Mouse (Mus musculus) G1E (cell line): ENCODE results near the gene Evi5l. TPM values are rescaled to one million over a fixed set of nuclear protein-coding genes. Genes with fewer than 3 reads are reported as not detected.

Source experiments
- ATAC-seq: 2 replicates; pipeline ENCODE4 v1.8.0; 2016; ENCODE audit warnings: mild to moderate bottlenecking; ENCODE audit not compliant: insufficient number of reproducible peaks, poor library complexity, low FRiP score, severe bottlenecking; ENCODE audit errors: extremely low read depth
- DNase-seq: peaks from one replicate; pipeline ENCODE4 v3.0.0; 2012; ENCODE audit warnings: low spot score
- H3K27me3 ChIP-seq: 2 replicates; pipeline ENCODE4 v1.6.1; 2012; ENCODE audit warnings: mild to moderate bottlenecking, low read length, inconsistent platforms; ENCODE audit not compliant: insufficient read depth
- H3K36me3 ChIP-seq: replicated peaks from 2 replicates; pipeline ENCODE3; 2012; ENCODE audit warnings: mild to moderate bottlenecking, inconsistent platforms
- H3K4me1 ChIP-seq: 2 replicates; pipeline ENCODE4 v1.6.1; 2012; ENCODE audit warnings: low read depth, low read length, inconsistent platforms, mixed read lengths; ENCODE audit not compliant: insufficient read depth
- H3K4me3 ChIP-seq: 2 replicates; pipeline ENCODE4 v1.5.1; 2012; ENCODE audit warnings: low read depth, mild to moderate bottlenecking, inconsistent platforms, low read length, moderate library complexity, mixed read lengths
- H3K9me3 ChIP-seq: replicated peaks from 2 replicates; pipeline ENCODE4 v1.6.1; 2012; ENCODE audit warnings: inconsistent platforms
- CTCF ChIP-seq: IDR thresholded peaks from 2 replicates; pipeline ENCODE4 v1.5.1; 2012; ENCODE audit warnings: low read depth, low read length, inconsistent platforms, mixed read lengths
- GATA1 ChIP-seq: IDR thresholded peaks from 2 replicates; pipeline ENCODE4 v1.6.1; 2012; ENCODE audit warnings: borderline replicate concordance, low read length, inconsistent platforms, mixed read lengths
- GATA2 ChIP-seq: IDR thresholded peaks from 2 replicates; pipeline ENCODE4 v1.6.1; 2012; ENCODE audit warnings: low read depth, low read length, inconsistent platforms, borderline replicate concordance
- POLR2AphosphoS5 ChIP-seq: IDR thresholded peaks from 2 replicates; pipeline ENCODE4 v1.6.1; 2012; ENCODE audit warnings: low read depth, low read length, inconsistent platforms; ENCODE audit not compliant: insufficient replicate concordance
- TAL1 ChIP-seq: conservative IDR thresholded peaks from 2 replicates; pipeline ENCODE4 v1.6.1; 2012; ENCODE audit warnings: low read depth, low read length, inconsistent platforms, mixed read lengths
- polyA plus RNA-seq: library from polyadenylated mRNA; stranded (reverse); fragments of >175 nt; gene quantifications from 2 replicates; pipeline ENCODE4 v1.2.3, GENCODE M21; 2012
- total RNA-seq, 2 experiments: library from RNA; stranded (forward) in 1 of 2; stranded (reverse) in 1 of 2; fragments of 200-1000 nt in 1 of 2; fragments of >200 nt in 1 of 2; fragmentation: Nextera tagmentation in 1 of 2; gene quantifications; 2 replicates each; pipeline ENCODE4 v1.2.3; 2014 to 2017

Evi5l gene
- total and polyA plus RNA-seq, 3 experiments: 8.5 to 12.7 (median 9.7) TPM

DNA sequence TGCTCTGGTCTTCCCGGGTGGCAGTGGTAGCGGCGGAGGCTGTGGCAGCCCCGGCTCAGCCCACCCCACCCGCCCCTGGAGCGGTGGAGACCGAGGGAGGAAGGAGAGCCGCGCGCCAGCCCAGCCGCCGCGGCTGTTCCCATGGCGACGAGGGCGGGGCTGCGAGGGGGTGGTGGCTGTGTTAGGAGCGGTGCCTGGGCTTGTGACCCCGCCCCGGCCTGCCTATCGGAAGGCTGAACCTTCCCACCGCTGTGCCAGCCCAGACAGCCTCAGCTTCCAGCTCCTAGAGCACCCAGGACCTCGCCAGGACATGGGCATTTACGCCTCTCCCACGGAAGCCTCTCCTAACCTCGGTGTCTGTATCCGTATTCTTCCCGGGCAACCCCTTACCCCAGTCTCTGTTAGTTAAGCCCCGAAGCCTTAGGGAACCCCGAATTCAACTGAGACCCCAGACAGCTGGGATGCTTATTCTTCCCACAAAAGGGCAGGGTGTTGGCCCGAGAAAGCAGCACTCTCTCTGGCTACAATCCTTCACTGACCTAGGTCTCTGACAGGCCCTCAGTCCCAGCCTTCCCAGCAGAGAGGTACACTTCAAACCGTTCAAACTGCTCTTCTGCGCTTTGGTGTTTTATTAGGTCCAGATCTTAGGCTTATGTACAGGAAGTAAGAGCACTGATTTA, 92.9 kb downstream of the Evi5l start, which contains the start of gene Ctxn1:
Ctxn1 (minus strand) TSS at position 150 of the 680 bp plus-strand sequence.
- no peaks in the 10 kb centered on the region for H3K27me3 ChIP-seq
- H3K4me3 ChIP-seq: peak within 1 kb of the TSS; percentile 73
- TF ChIP-seq CTCF: no peak
- no peak for TF ChIP-seq GATA2
- TF ChIP-seq TAL1: no peak
- TF ChIP-seq GATA1: no peak
- no peak for TF ChIP-seq POLR2AphosphoS5
- H3K9me3 ChIP-seq: no peaks in the 10 kb centered on the region
- peaks cover 93% of the 10 kb centered on the region for H3K36me3 ChIP-seq
- H3K4me1 ChIP-seq: peaks cover 34% of the 10 kb centered on the region
- ATAC-seq: peak; percentile 93
- peak; percentile 87 for DNase-seq

DNA sequence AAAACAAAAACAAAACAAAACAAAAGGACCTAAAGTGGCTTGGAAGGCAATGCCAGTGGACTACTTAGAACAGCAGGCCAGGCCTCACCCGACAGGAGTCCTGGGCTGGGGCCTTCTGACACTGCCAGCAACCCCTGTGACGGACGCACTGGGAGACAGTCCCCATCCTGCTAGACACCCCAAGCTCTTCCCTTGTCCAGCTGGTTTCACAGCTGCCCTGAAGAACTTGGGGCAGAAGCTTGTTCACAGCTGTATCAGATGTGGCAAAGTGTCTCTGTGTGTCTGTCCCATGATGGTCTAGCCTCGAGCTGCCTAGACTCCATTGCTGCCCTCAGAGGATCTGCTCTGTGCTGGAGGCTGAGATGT, 93.4 kb downstream of the Evi5l start:
- Histone ChIP-seq H3K36me3 (peaks cover 93% of the 10 kb centered on the region), H3K4me3 (no peak overlapping the region; the same call in 1 of the 2 replicates), H3K9me3 (no peaks in the 10 kb centered on the region), H3K4me1 (peaks cover 32% of the 10 kb centered on the region), H3K27me3 (no peaks in the 10 kb centered on the region)
- ATAC-seq (no peak), DNase-seq (no peak)
- TF ChIP-seq CTCF (no peak), POLR2AphosphoS5 (no peak), GATA2 (no peak), TAL1 (no peak), GATA1 (no peak)

Other genes starting within 250 kb of the Evi5l start
- gene Cd209b, start 239.7 kb upstream of the Evi5l start, total RNA-seq (2014; fragmentation: Nextera tagmentation): not detected in 2 replicates
- 0.05 and 0.12 TPM in 2 replicates for gene Cd209b, start 239.7 kb upstream of the Evi5l start, total RNA-seq (2017)
- not detected in 2 replicates for gene Cd209b, start 239.7 kb upstream of the Evi5l start, polyA plus RNA-seq
- not detected in 2 replicates for gene Cd209c, start 211.8 kb upstream of the Evi5l start, total RNA-seq (2014; fragmentation: Nextera tagmentation)
- gene Cd209c, start 211.8 kb upstream of the Evi5l start, total RNA-seq (2017): 0.35 and 0.71 TPM in 2 replicates
- not detected in 2 replicates for gene Cd209c, start 211.8 kb upstream of the Evi5l start, polyA plus RNA-seq
- not detected in 2 replicates for gene Cd209f, start 60.7 kb upstream of the Evi5l start, total RNA-seq (2014; fragmentation: Nextera tagmentation)
- 0.38 TPM in 1 of 2 replicates, not detected in the other for gene Cd209f, start 60.7 kb upstream of the Evi5l start, total RNA-seq (2017)
- gene Cd209f, start 60.7 kb upstream of the Evi5l start, polyA plus RNA-seq: 0.04 TPM in 1 of 2 replicates, not detected in the other
- not detected in 2 replicates for gene Cd209g, start 32.5 kb upstream of the Evi5l start, total RNA-seq (2014; fragmentation: Nextera tagmentation)
- gene Cd209g, start 32.5 kb upstream of the Evi5l start, total RNA-seq (2017): 0.05 and 0.06 TPM in 2 replicates
- not detected in 2 replicates for gene Cd209g, start 32.5 kb upstream of the Evi5l start, polyA plus RNA-seq
- gene Prr36, start 50.9 kb downstream of the Evi5l start, total RNA-seq (2014; fragmentation: Nextera tagmentation): 0.29 and 0.60 TPM in 2 replicates
- 0.16 and 0.23 TPM in 2 replicates for gene Prr36, start 50.9 kb downstream of the Evi5l start, total RNA-seq (2017)
- 0.23 and 0.36 TPM in 2 replicates for gene Prr36, start 50.9 kb downstream of the Evi5l start, polyA plus RNA-seq
- 0.19 and 0.23 TPM in 2 replicates for gene Lrrc8e, start 60.3 kb downstream of the Evi5l start, total RNA-seq (2014; fragmentation: Nextera tagmentation)
- gene Lrrc8e, start 60.3 kb downstream of the Evi5l start, total RNA-seq (2017): 0.93 and 2.6 TPM in 2 replicates
- gene Lrrc8e, start 60.3 kb downstream of the Evi5l start, polyA plus RNA-seq: 0.02 and 0.04 TPM in 2 replicates
- gene Map2k7, start 72.2 kb downstream of the Evi5l start, total RNA-seq (2014; fragmentation: Nextera tagmentation): 35.3 and 42.2 TPM in 2 replicates
- 32.1 and 34.4 TPM in 2 replicates for gene Map2k7, start 72.2 kb downstream of the Evi5l start, total RNA-seq (2017)
- 151 and 153 TPM in 2 replicates for gene Map2k7, start 72.2 kb downstream of the Evi5l start, polyA plus RNA-seq
- 3.8 and 7.0 TPM in 2 replicates for gene Gm49320, start 72.3 kb downstream of the Evi5l start, total RNA-seq (2014; fragmentation: Nextera tagmentation)
- 0.23 TPM in 1 of 2 replicates, not detected in the other for gene Gm49320, start 72.3 kb downstream of the Evi5l start, total RNA-seq (2017)
- 0.24 and 2.3 TPM in 2 replicates for gene Gm49320, start 72.3 kb downstream of the Evi5l start, polyA plus RNA-seq
- 20.1 and 21.3 TPM in 2 replicates for gene Tgfbr3l, start 81.6 kb downstream of the Evi5l start, total RNA-seq (2014; fragmentation: Nextera tagmentation)
- 2.8 and 4.5 TPM in 2 replicates for gene Tgfbr3l, start 81.6 kb downstream of the Evi5l start, total RNA-seq (2017)
- 34.8 and 35.0 TPM in 2 replicates for gene Tgfbr3l, start 81.6 kb downstream of the Evi5l start, polyA plus RNA-seq
- gene Snapc2, start 86.5 kb downstream of the Evi5l start, total RNA-seq (2014; fragmentation: Nextera tagmentation): 10.6 and 10.9 TPM in 2 replicates
- gene Snapc2, start 86.5 kb downstream of the Evi5l start, total RNA-seq (2017): 9.1 and 13.5 TPM in 2 replicates
- 49.5 and 66.0 TPM in 2 replicates for gene Snapc2, start 86.5 kb downstream of the Evi5l start, polyA plus RNA-seq
- gene Ctxn1, start 92.7 kb downstream of the Evi5l start, total RNA-seq (2014; fragmentation: Nextera tagmentation): 2.1 TPM in 1 of 2 replicates, not detected in the other
- gene Ctxn1, start 92.7 kb downstream of the Evi5l start, total RNA-seq (2017): 0.11 and 0.29 TPM in 2 replicates
- 1.6 and 2.0 TPM in 2 replicates for gene Ctxn1, start 92.7 kb downstream of the Evi5l start, polyA plus RNA-seq
- gene Timm44, start 109.3 kb downstream of the Evi5l start, total RNA-seq (2014; fragmentation: Nextera tagmentation): 81.8 and 94.6 TPM in 2 replicates
- 113 and 123 TPM in 2 replicates for gene Timm44, start 109.3 kb downstream of the Evi5l start, total RNA-seq (2017)
- 65.3 and 81.1 TPM in 2 replicates for gene Timm44, start 109.3 kb downstream of the Evi5l start, polyA plus RNA-seq
- gene Ccl25, start 158.6 kb downstream of the Evi5l start, total RNA-seq (2014; fragmentation: Nextera tagmentation): 64.9 and 69.3 TPM in 2 replicates
- gene Ccl25, start 158.6 kb downstream of the Evi5l start, total RNA-seq (2017): 16.0 and 18.1 TPM in 2 replicates
- gene Ccl25, start 158.6 kb downstream of the Evi5l start, polyA plus RNA-seq: 1.1 and 1.9 TPM in 2 replicates
- gene Elavl1, start 158.8 kb downstream of the Evi5l start, total RNA-seq (2014; fragmentation: Nextera tagmentation): 162 and 168 TPM in 2 replicates
- 92.5 and 98.1 TPM in 2 replicates for gene Elavl1, start 158.8 kb downstream of the Evi5l start, total RNA-seq (2017)
- 110 and 125 TPM in 2 replicates for gene Elavl1, start 158.8 kb downstream of the Evi5l start, polyA plus RNA-seq